Mouse (Mus musculus) neural tube, embryonic 14.5 days (tissue): ENCODE data around the gene Rexo1. TPM values are rescaled to one million over a fixed set of nuclear protein-coding genes. Genes with fewer than 3 reads are reported as not detected.

Experiments
- ATAC-seq: fragments of 200-750 bp; cut with Nextera tagmentation; 2 replicates; pipeline ENCODE4 v1.8.0; 2017; ENCODE audit warnings: low read depth, mild to moderate bottlenecking, moderate TSS enrichment, moderate library complexity
- H3K27ac ChIP-seq: fragments of 300-500 bp; sonication (generic); 2 replicates; pipeline ENCODE4 v1.5.1; 2014; ENCODE audit warnings: low read depth, mild to moderate bottlenecking, control low read depth, low read length, moderate library complexity, mixed read lengths
- H3K27me3 ChIP-seq: fragments of 300-500 bp; sonication (generic); 2 replicates; pipeline ENCODE4 v1.6.1; 2014; ENCODE audit warnings: low read length; ENCODE audit not compliant: control insufficient read depth, insufficient read depth
- H3K36me3 ChIP-seq: fragments of 300-500 bp; sonication (generic); 2 replicates; pipeline ENCODE4 v1.6.1; 2014; ENCODE audit warnings: low read length, mixed read lengths; ENCODE audit not compliant: control insufficient read depth, insufficient read depth
- H3K4me1 ChIP-seq: fragments of 300-500 bp; sonication (generic); 2 replicates; pipeline ENCODE4 v1.6.1; 2014; ENCODE audit warnings: low read length; ENCODE audit not compliant: control insufficient read depth, insufficient read depth
- H3K4me2 ChIP-seq: fragments of 300-500 bp; sonication (generic); 2 replicates; pipeline ENCODE4 v1.6.1; 2014; ENCODE audit warnings: mild to moderate bottlenecking, low read depth, low read length, control low read depth
- H3K4me3 ChIP-seq: fragments of 300-500 bp; sonication (generic); 2 replicates; pipeline ENCODE4 v1.5.1; 2014; ENCODE audit warnings: low read depth, low read length, control low read depth, mixed read lengths
- H3K9ac ChIP-seq: fragments of 300-500 bp; sonication (generic); replicated peaks from 2 replicates; pipeline ENCODE4 v1.6.1; 2014; ENCODE audit warnings: low read depth, mild to moderate bottlenecking, control low read depth, low read length, mixed read lengths
- H3K9me3 ChIP-seq: fragments of 300-500 bp; sonication (generic); 2 replicates; pipeline ENCODE4 v1.6.1; 2016; ENCODE audit warnings: low read length; ENCODE audit not compliant: control insufficient read depth
- WGBS: fragments of 180-500 bp; shearing (Covaris S2); extraction: QIAGEN DNeasy Blood & Tissue Kit; methylation state at CpG from one replicate; pipeline ENCODE4 v1.1.7; 2014; 5-methylcytosine and 5-hydroxymethylcytosine counted together
- polyA plus RNA-seq: library from polyadenylated mRNA; unstranded; fragments of >200 nt; fragmentation: Nextera tagmentation; extraction: Ambion mirVana; gene quantifications from 2 replicates; pipeline ENCODE4 v1.2.1, GENCODE M21; 2014

Gene Rexo1
- polyA plus RNA-seq, 1 experiment from 2014 or later: 30.6 TPM

- no peaks in the 10 kb centered on the region for H3K27me3 ChIP-seq
- H3K9ac ChIP-seq: no peak overlapping the region
- no peak for ATAC-seq
- H3K4me2 ChIP-seq: 0 out of 2 replicates have a peak overlapping the region, but pooled peaks have one; percentile 8
- no peaks in the 10 kb centered on the region for H3K9me3 ChIP-seq
- no peak overlapping the region for H3K4me3 ChIP-seq
- H3K27ac ChIP-seq: no peak overlapping the region; the same call in 1 of the 2 replicates
- H3K36me3 ChIP-seq: 0 out of 2 replicates have a peak, but pooled peaks cover 6% of the 10 kb centered on the region
- WGBS: 95% methylated on average over 35 of the region's 51 CpGs
- H3K4me1 ChIP-seq: peaks cover 11% of the 10 kb centered on the region
Observed at GRCm38 (mm10) chr10:80586407-80587304, 25.3 kb upstream of the Rexo1 start.

- H3K9ac ChIP-seq: no peak overlapping the region
- no peaks in the 10 kb centered on the region for H3K9me3 ChIP-seq
- no peak overlapping the region for H3K4me2 ChIP-seq
- 0 out of 2 replicates have a peak, but pooled peaks cover 6% of the 10 kb centered on the region for H3K36me3 ChIP-seq
- no peak overlapping the region for H3K27ac ChIP-seq
- peaks cover 11% of the 10 kb centered on the region for H3K4me1 ChIP-seq
- no peaks in the 10 kb centered on the region for H3K27me3 ChIP-seq
- 94% methylated on average over 8 of the region's 8 CpGs for WGBS
- no peak for ATAC-seq
- H3K4me3 ChIP-seq: no peak overlapping the region
Observed at GRCm38 (mm10) chr10:80585581-80585980, 24.2 kb upstream of the Rexo1 start.

- H3K27me3 ChIP-seq: no peaks in the 10 kb centered on the region
- no peak overlapping the region for H3K27ac ChIP-seq
- no peaks in the 10 kb centered on the region for H3K9me3 ChIP-seq
- no peak overlapping the region for H3K9ac ChIP-seq
- WGBS: 77% methylated on average over 12 of the region's 12 CpGs
- peaks cover 11% of the 10 kb centered on the region for H3K4me1 ChIP-seq
- H3K4me3 ChIP-seq: no peak overlapping the region
- no peak for ATAC-seq
- H3K4me2 ChIP-seq: no peak overlapping the region
- 0 out of 2 replicates have a peak, but pooled peaks cover 6% of the 10 kb centered on the region for H3K36me3 ChIP-seq
Observed at GRCm38 (mm10) chr10:80584642-80585552, 23.5 kb upstream of the Rexo1 start.

GRCm38 (mm10) chr10:80584045-80584488 is 22.7 kb upstream of the Rexo1 start:
- no peak for ATAC-seq
- Histone ChIP-seq H3K27ac (no peak overlapping the region), H3K4me1 (peaks cover 6% of the 10 kb centered on the region), H3K4me3 (no peak overlapping the region), H3K27me3 (no peaks in the 10 kb centered on the region), H3K9ac (no peak overlapping the region), H3K36me3 (0 out of 2 replicates have a peak, but pooled peaks cover 6% of the 10 kb centered on the region), H3K9me3 (no peaks in the 10 kb centered on the region), H3K4me2 (no peak overlapping the region)
- 58% methylated on average over 12 of the region's 12 CpGs for WGBS

GRCm38 (mm10) chr10:80583047-80583446 is 21.7 kb upstream of the Rexo1 start:
- H3K4me1 ChIP-seq: peaks cover 3% of the 10 kb centered on the region
- H3K27me3 ChIP-seq: no peaks in the 10 kb centered on the region
- H3K9me3 ChIP-seq: no peaks in the 10 kb centered on the region
- H3K9ac ChIP-seq: no peak overlapping the region
- no peak overlapping the region for H3K4me2 ChIP-seq
- 88% methylated on average over 5 of the region's 5 CpGs for WGBS
- no peak overlapping the region for H3K4me3 ChIP-seq
- 0 out of 2 replicates have a peak, but pooled peaks cover 6% of the 10 kb centered on the region for H3K36me3 ChIP-seq
- ATAC-seq: no peak
- H3K27ac ChIP-seq: no peak overlapping the region

GRCm38 (mm10) chr10:80578911-80579310 is 17.6 kb upstream of the Rexo1 start:
- Histone ChIP-seq H3K36me3 (no peaks in the 10 kb centered on the region), H3K4me2 (0 out of 2 replicates have a peak overlapping the region, but pooled peaks have one; percentile 94), H3K27ac (no peak overlapping the region), H3K4me1 (peaks cover 18% of the 10 kb centered on the region), H3K9me3 (no peaks in the 10 kb centered on the region), H3K9ac (peak overlapping the region; percentile 22; the same call in 1 of the 2 replicates), H3K27me3 (no peaks in the 10 kb centered on the region; the same call in 1 of the 2 replicates), H3K4me3 (no peak overlapping the region)
- ATAC-seq: no peak
- 9% methylated on average over 8 of the region's 8 CpGs for whole genome bisulfite sequencing

GRCm38 (mm10) chr10:80578131-80578750 is 16.9 kb upstream of the Rexo1 start:
- H3K36me3 ChIP-seq: no peaks in the 10 kb centered on the region
- H3K9ac ChIP-seq: peak overlapping the region; percentile 76
- peaks cover 22% of the 10 kb centered on the region for H3K4me1 ChIP-seq
- peak overlapping the region; percentile 85 for H3K27ac ChIP-seq
- 1% methylated on average over 29 of the region's 29 CpGs for WGBS
- peak overlapping the region; percentile 76 for H3K4me3 ChIP-seq
- ATAC-seq: peak; percentile 16
- H3K4me2 ChIP-seq: peak overlapping the region; percentile 94
- H3K9me3 ChIP-seq: no peaks in the 10 kb centered on the region
- H3K27me3 ChIP-seq: no peaks in the 10 kb centered on the region; the same call in 1 of the 2 replicates
